Mouse (Mus musculus): ENCODE results near the gene Atp8b3. TPM values are rescaled to one million over a fixed set of nuclear protein-coding genes. Genes with fewer than 3 reads are reported as not detected.
A peak's percentile ranks its signal among the peaks of the same experiment; 100 is the strongest.

Atp8b3 gene
- polyA plus RNA-seq, 1 experiment from 2014 or later: 0.10 TPM

DNA sequence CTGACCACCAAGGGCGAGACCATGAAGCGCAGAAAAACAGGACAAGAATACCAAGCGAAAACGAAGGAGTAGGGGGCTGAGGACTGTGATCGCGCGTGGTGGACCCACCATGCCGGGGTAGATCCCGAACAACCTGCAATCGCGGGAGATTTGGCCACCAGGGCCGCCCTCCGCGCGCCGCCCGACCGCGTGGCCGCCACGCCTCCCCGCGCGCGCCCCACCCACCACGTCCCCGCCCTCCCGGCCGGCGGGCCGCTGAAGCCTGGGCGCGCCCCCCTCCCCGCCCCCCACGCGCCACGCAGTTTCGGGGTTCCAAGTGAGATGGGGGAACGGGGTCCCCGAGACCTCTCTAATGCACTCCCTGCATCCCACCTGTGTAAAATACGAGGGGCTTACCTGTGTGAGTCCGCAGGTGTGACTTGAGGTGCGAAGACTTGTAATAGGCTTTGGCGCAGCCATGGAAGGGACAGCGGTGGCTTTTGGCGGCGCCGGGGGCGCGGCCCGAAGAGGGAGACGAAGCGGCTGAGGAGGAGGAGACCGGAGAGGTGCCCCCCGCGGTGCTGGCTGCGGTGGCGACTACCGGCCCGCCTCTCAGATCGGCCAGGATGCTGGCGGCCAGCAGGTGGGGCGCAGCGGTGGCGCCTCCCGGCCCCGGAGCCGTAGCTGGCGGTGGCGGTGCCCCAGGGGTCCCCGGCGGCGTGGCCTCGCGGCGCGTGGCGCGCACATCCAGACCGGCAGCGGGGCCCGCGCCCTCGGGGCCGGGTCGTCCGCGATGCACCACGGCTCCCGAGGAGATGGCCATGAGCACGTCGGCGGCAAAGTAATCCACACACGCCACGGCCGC, 37.6 kb upstream of the Atp8b3 start:
- Histone ChIP-seq H3K4me3 (ENCODE audit: low read depth, low read length) (peak overlapping the region; percentile 74), H3K9ac (replicated peaks; ENCODE audit: low read depth) (peak overlapping the region; percentile 48), H3K27ac (ENCODE audit: low read length) (peak overlapping the region; percentile 82), H3K4me2 (replicated peaks; ENCODE audit: low read depth, low read length) (peak overlapping the region; percentile 97), H3K36me3 (ENCODE audit: insufficient read depth, low read length) (no peaks in the 10 kb centered on the region), H3K4me1 (ENCODE audit: insufficient read depth, low read depth, low read length) (peaks cover 7% of the 10 kb centered on the region), H3K9me3 (ENCODE audit: low read length) (no peaks in the 10 kb centered on the region), H3K27me3 (replicated peaks; ENCODE audit: insufficient read depth, low read length) (no peaks in the 10 kb centered on the region)
- DNase-seq (ENCODE audit: low spot score): peak; percentile 56
- 1% methylated on average over 53 of the region's 96 CpGs for WGBS
- peak; percentile 11 for ATAC-seq
- TF ChIP-seq EP300 (IDR thresholded peaks at IDR 0.05): no peak
- TF ChIP-seq CTCF (IDR thresholded peaks at IDR 0.05): no peak

DNA sequence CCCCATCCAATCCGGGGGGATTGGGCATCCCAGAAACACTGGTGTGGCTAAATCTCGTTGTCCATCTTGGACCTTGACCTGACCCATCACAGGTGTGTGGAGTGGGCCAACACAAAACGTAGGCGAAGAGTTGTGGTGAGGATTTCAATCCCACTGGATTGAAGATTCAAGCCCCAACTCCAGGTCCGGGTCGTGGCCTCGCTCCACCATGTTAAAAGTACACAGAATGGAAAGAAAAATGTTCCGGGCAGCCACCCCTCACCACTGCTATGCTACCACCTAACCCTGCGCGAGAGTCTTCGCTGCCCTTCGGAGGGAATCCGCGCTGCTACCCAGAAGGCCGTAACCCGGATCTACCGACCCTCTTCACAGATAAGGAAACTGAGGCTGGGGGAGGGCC, 37.0 kb upstream of the Atp8b3 start:
- DNase-seq (ENCODE audit: low spot score) (no peak), ATAC-seq (no peak)
- Histone ChIP-seq H3K27ac (ENCODE audit: low read length) (no peak overlapping the region), H3K9ac (replicated peaks; ENCODE audit: low read depth) (peak overlapping the region; percentile 48; the same call in 1 of the 2 replicates), H3K4me1 (ENCODE audit: insufficient read depth, low read depth, low read length) (peaks cover 12% of the 10 kb centered on the region), H3K9me3 (ENCODE audit: low read length) (no peaks in the 10 kb centered on the region), H3K4me2 (replicated peaks; ENCODE audit: low read depth, low read length) (peak overlapping the region; percentile 97), H3K4me3 (ENCODE audit: low read depth, low read length) (peak overlapping the region; percentile 74), H3K27me3 (replicated peaks; ENCODE audit: insufficient read depth, low read length) (no peaks in the 10 kb centered on the region), H3K36me3 (ENCODE audit: insufficient read depth, low read length) (no peaks in the 10 kb centered on the region)
- TF ChIP-seq EP300 (IDR thresholded peaks at IDR 0.05) (no peak), CTCF (IDR thresholded peaks at IDR 0.05) (no peak)
- WGBS: 8% methylated on average over 17 of the region's 17 CpGs

DNA sequence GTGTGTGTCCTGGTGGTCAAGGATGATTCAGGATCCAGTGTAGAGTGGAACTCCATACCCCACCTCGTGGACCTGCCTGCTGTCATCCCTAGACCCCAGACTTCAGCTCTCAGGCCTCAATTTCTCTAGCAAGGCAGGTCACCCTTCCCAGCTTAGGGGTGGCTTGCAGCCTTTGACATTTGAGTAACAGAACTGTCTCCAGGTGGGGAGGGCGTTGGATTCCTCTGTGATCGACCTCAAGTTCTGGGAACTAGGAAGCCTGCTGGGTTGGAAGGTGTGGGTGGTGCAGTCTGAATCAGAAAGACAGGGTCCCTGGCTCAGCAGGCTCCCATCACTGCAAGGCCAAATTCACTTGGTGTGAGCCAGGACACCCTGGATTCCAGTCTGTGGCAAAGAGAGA, 36.0 kb upstream of the Atp8b3 start:
- WGBS: 68% methylated on average over 3 of the region's 3 CpGs
- Histone ChIP-seq H3K9me3 (ENCODE audit: low read length) (no peaks in the 10 kb centered on the region), H3K4me2 (replicated peaks; ENCODE audit: low read depth, low read length) (no peak overlapping the region), H3K9ac (replicated peaks; ENCODE audit: low read depth) (no peak overlapping the region), H3K4me1 (ENCODE audit: insufficient read depth, low read depth, low read length) (peaks cover 18% of the 10 kb centered on the region), H3K4me3 (ENCODE audit: low read depth, low read length) (no peak overlapping the region), H3K36me3 (ENCODE audit: insufficient read depth, low read length) (no peaks in the 10 kb centered on the region), H3K27me3 (replicated peaks; ENCODE audit: insufficient read depth, low read length) (no peaks in the 10 kb centered on the region), H3K27ac (ENCODE audit: low read length) (no peak overlapping the region)
- ATAC-seq: no peak
- no peak for DNase-seq (ENCODE audit: low spot score)
- TF ChIP-seq EP300 (IDR thresholded peaks at IDR 0.05) (no peak), CTCF (IDR thresholded peaks at IDR 0.05) (no peak)

DNA sequence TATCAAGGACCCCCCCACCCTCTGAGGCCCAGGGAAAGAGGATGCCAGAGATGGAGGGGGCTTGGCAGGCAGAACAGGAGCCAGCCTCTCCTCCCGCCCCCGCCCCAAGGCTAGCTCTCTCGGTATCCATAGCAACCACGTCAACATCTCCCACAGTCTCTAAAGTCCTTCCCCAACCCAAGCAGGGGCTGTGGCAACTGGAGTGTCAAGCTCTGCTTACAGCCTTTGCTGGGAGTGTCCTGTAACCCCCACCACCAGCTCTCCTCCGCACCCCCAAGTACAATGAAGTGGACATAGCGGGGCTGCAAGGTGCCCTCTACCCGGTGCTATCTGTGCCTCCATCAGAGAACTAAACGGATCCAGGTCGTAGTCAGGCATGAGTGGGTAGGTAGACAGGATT, 35.0 kb upstream of the Atp8b3 start:
- H3K27me3 ChIP-seq (replicated peaks; ENCODE audit: insufficient read depth, low read length): no peaks in the 10 kb centered on the region
- no peaks in the 10 kb centered on the region for H3K9me3 ChIP-seq (ENCODE audit: low read length)
- TF ChIP-seq EP300 (IDR thresholded peaks at IDR 0.05) (no peak), CTCF (IDR thresholded peaks at IDR 0.05) (no peak)
- ATAC-seq: no peak
- WGBS: 59% methylated on average over 9 of the region's 9 CpGs
- no peak overlapping the region for H3K4me2 ChIP-seq (replicated peaks; ENCODE audit: low read depth, low read length)
- H3K27ac ChIP-seq (ENCODE audit: low read length): no peak overlapping the region
- no peak overlapping the region for H3K4me3 ChIP-seq (ENCODE audit: low read depth, low read length)
- H3K4me1 ChIP-seq (ENCODE audit: insufficient read depth, low read depth, low read length): peaks cover 18% of the 10 kb centered on the region
- no peak for DNase-seq (ENCODE audit: low spot score)
- H3K36me3 ChIP-seq (ENCODE audit: insufficient read depth, low read length): no peaks in the 10 kb centered on the region
- no peak overlapping the region for H3K9ac ChIP-seq (replicated peaks; ENCODE audit: low read depth)

DNA sequence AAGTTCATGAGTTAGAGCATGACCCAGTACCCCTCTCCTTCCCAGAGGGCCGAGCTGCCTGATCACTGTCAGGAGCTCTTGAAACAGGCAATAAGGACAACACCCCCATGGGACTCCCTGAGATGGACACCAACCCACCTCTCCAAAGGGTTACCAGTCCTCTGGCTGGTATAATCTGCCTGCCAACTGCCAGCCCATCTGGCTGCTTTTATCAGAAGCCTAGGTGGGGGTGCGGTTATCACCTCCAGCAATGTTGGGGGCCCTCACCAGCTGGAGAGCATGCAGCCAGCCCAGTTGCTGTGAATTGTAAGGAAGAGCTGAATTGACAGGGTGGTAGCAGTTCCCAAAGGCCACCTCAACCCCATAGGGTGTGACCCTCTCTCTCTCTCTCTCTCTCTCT, 33.6 kb upstream of the Atp8b3 start:
- Histone ChIP-seq H3K9ac (replicated peaks; ENCODE audit: low read depth) (no peak overlapping the region), H3K4me3 (ENCODE audit: low read depth, low read length) (no peak overlapping the region), H3K4me1 (ENCODE audit: insufficient read depth, low read depth, low read length) (peaks cover 18% of the 10 kb centered on the region), H3K4me2 (replicated peaks; ENCODE audit: low read depth, low read length) (no peak overlapping the region), H3K36me3 (ENCODE audit: insufficient read depth, low read length) (no peaks in the 10 kb centered on the region), H3K27me3 (replicated peaks; ENCODE audit: insufficient read depth, low read length) (no peaks in the 10 kb centered on the region), H3K9me3 (ENCODE audit: low read length) (no peaks in the 10 kb centered on the region), H3K27ac (ENCODE audit: low read length) (no peak overlapping the region)
- DNase-seq (ENCODE audit: low spot score): no peak
- 74% methylated on average over 2 of the region's 2 CpGs for WGBS
- no peak for TF ChIP-seq CTCF (IDR thresholded peaks at IDR 0.05)
- no peak for ATAC-seq

DNA sequence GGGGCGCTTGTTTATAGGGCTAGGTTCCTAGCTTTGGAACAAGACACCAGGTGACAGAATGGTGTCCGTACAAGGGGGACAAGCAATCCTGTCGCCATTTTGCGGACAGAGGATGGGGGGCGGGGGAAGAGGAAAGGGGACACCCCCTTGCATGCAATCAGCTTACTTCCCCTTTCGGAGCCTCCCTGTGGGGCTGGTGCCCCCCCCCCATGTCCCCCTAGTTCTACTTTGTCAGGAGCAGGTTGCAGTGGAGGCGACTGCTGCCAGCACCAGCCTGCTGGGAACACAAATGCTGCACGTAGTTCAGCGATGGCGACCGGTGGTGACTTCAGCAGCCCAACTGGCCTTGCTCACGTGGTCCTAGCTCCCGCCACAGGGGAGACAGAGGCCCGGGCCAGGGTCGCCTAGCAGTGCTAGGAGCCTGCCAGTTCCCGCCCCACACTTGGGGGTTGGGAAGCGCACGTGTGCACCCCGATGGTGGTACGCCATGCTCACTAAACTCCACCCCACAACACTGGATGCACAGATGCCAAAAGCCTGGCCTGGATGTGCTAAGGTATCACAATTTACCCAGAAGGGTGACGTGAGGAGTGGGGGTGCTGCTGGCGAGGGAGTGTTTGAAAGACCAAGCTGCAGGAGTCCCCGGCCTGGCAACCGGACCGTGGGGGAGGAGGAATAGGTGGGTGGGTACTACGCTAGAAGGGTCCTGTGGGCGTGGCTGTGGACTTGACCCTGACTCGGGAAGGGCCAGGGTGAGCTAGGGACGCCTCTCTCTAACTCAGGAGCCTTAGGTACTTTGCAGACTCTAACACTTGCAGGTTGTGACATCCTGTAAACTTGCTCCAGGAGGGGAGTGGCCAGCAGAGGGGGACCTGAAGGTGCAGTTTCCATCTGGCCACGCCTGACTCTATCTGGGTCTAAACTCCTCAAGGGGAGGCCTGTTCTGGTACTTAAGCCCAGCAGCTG, 32.2 kb upstream of the Atp8b3 start:
- Histone ChIP-seq H3K27ac (ENCODE audit: low read length) (no peak overlapping the region), H3K36me3 (ENCODE audit: insufficient read depth, low read length) (no peaks in the 10 kb centered on the region), H3K4me3 (ENCODE audit: low read depth, low read length) (no peak overlapping the region; the same call in 1 of the 2 replicates), H3K9me3 (ENCODE audit: low read length) (no peaks in the 10 kb centered on the region), H3K27me3 (replicated peaks; ENCODE audit: insufficient read depth, low read length) (no peaks in the 10 kb centered on the region), H3K9ac (replicated peaks; ENCODE audit: low read depth) (no peak overlapping the region), H3K4me1 (ENCODE audit: insufficient read depth, low read depth, low read length) (peaks cover 17% of the 10 kb centered on the region), H3K4me2 (replicated peaks; ENCODE audit: low read depth, low read length) (peak overlapping the region; percentile 28)
- TF ChIP-seq EP300 (IDR thresholded peaks at IDR 0.05) (no peak), CTCF (IDR thresholded peaks at IDR 0.05) (no peak)
- WGBS: 26% methylated on average over 30 of the region's 30 CpGs
- DNase-seq (ENCODE audit: low spot score): peak; percentile 69
- peak; percentile 47 for ATAC-seq
